Mouse (Mus musculus) E14TG2a.4 (cell line): ENCODE results near the gene Ivns1abp.
A peak's percentile ranks its signal among the peaks of the same experiment; 100 is the strongest.

Source experiments
- H3K27me3 ChIP-seq: 2 replicates; pipeline ENCODE4 v1.6.1; 2014; ENCODE audit warnings: low read length, control low read depth; ENCODE audit not compliant: insufficient read depth
- H3K36me3 ChIP-seq: 2 replicates; pipeline ENCODE4 v1.6.1; 2014; ENCODE audit warnings: low read length, control low read depth; ENCODE audit not compliant: insufficient read depth
- H3K4me1 ChIP-seq: replicated peaks from 2 replicates; pipeline ENCODE4 v1.6.1; 2014; ENCODE audit warnings: low read depth, low read length, control low read depth
- H3K4me3 ChIP-seq: replicated peaks from 2 replicates; pipeline ENCODE4 v1.5.1; 2014; ENCODE audit warnings: mild to moderate bottlenecking, low read length
- H3K9me3 ChIP-seq: 2 replicates; pipeline ENCODE4 v1.6.1; 2014; ENCODE audit warnings: low read length, control low read depth
- CTCF ChIP-seq: conservative IDR thresholded peaks from 2 replicates; pipeline ENCODE4 v1.5.1; 2014; ENCODE audit warnings: low read length
- NANOG ChIP-seq: IDR thresholded peaks from 2 replicates; pipeline ENCODE4 v1.6.1; 2014; ENCODE audit warnings: borderline replicate concordance, low read length, mixed read lengths
- POU5F1 ChIP-seq: IDR thresholded peaks from 2 replicates; pipeline ENCODE4 v1.6.1; 2014; ENCODE audit warnings: low read length, borderline replicate concordance

Ivns1abp gene

DNA sequence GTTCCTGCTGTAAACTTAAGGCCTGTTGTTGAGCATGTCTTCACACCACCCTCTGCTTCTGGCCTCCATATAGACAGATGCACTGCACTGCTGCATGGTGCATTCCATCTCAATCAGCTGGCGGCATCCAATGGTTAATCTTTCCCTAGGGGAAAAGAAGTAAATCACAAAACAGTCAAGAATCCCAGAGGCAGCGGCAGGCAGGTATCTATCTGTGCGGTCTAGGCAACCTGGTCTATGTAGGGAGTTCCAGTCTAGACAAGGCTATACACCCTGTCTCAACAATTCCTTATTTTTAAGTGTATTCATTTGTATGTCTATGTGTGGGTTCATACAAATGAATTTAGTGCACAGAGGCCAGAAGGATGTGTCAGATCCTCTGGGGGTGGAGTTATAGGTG lies 24.2 kb downstream of the Ivns1abp start:
- no peaks in the 10 kb centered on the region for H3K9me3 ChIP-seq
- H3K4me3 ChIP-seq, result no peak overlapping the region
- 0 out of 2 replicates have a peak, but pooled peaks cover 3% of the 10 kb centered on the region for H3K4me1 ChIP-seq
- no peaks in the 10 kb centered on the region for H3K27me3 ChIP-seq
- TF ChIP-seq NANOG, result no peak
- TF ChIP-seq POU5F1, result no peak
- no peak for TF ChIP-seq CTCF
- peaks cover 74% of the 10 kb centered on the region for H3K36me3 ChIP-seq

DNA sequence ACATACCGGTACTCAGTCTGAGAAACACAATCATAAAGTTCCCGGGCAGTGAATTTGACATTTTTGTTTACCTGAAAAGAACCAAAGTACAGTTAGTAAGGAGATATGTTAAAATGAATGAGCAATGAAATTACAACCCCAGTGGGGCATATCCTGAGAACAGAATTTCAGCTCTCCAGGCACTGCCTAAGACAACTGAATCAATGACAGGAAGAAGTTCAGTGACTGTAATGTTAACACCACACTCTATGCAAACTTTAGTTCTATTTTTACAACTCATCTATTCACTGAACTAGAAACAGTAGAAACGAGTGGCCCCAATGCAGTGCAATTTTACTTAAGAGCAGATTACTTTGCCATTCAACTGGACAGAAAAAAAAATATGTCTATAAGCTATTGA lies 26.3 kb downstream of the Ivns1abp start:
- TF ChIP-seq CTCF (no peak), POU5F1 (no peak), NANOG (no peak)
- no peak overlapping the region for H3K4me3 ChIP-seq
- H3K36me3 ChIP-seq, result peaks cover 55% of the 10 kb centered on the region
- no peaks in the 10 kb centered on the region for H3K27me3 ChIP-seq
- no peaks in the 10 kb centered on the region for H3K9me3 ChIP-seq
- H3K4me1 ChIP-seq, result 0 out of 2 replicates have a peak, but pooled peaks cover 3% of the 10 kb centered on the region

- Histone ChIP-seq H3K9me3 (no peaks in the 10 kb centered on the region), H3K27me3 (no peaks in the 10 kb centered on the region), H3K4me1 (0 out of 2 replicates have a peak, but pooled peaks cover 3% of the 10 kb centered on the region), H3K4me3 (no peak overlapping the region), H3K36me3 (peaks cover 47% of the 10 kb centered on the region)
- no peak for TF ChIP-seq NANOG
- no peak for TF ChIP-seq CTCF
- no peak for TF ChIP-seq POU5F1
These were observed 27.3 kb downstream of the Ivns1abp start for GRCm38 (mm10) chr1:151371543-151371942.

GRCm38 (mm10) chr1:151372823-151373222 lies 28.5 kb downstream of the Ivns1abp start:
- no peaks in the 10 kb centered on the region for H3K27me3 ChIP-seq
- TF ChIP-seq NANOG (no peak), POU5F1 (no peak), CTCF (no peak)
- no peaks in the 10 kb centered on the region for H3K9me3 ChIP-seq
- no peaks in the 10 kb centered on the region for H3K4me1 ChIP-seq
- no peak overlapping the region for H3K4me3 ChIP-seq
- peaks cover 37% of the 10 kb centered on the region for H3K36me3 ChIP-seq

DNA sequence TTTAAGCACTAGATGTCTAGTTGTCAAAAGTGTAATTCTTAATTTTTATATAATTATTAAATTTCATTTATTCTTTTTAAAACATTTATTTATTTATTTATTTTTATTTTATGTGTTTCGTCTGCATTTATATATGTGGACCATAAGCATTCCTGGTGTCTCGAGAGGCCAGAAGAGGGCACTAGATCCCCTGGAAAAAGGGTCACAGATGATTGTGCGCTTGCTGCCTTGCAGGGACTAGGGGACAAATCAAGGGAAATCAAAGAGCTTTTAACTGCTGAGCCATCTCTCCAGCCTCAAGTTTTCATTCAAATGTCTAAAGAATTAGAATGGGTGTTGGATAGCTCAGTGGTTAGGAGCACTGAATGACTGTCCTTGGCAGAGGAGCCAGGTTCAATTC lies 33.1 kb downstream of the Ivns1abp start:
- Histone ChIP-seq H3K4me3 (no peak overlapping the region), H3K36me3 (peaks cover 21% of the 10 kb centered on the region), H3K9me3 (no peaks in the 10 kb centered on the region), H3K4me1 (no peaks in the 10 kb centered on the region), H3K27me3 (no peaks in the 10 kb centered on the region)
- TF ChIP-seq CTCF, result peak; percentile 22
- no peak for TF ChIP-seq POU5F1

- no peak overlapping the region for H3K4me3 ChIP-seq
- no peaks in the 10 kb centered on the region for H3K4me1 ChIP-seq
- no peaks in the 10 kb centered on the region for H3K27me3 ChIP-seq
- peaks cover 20% of the 10 kb centered on the region; the same call in 1 of the 2 replicates for H3K36me3 ChIP-seq
- no peaks in the 10 kb centered on the region for H3K9me3 ChIP-seq
- no peak for TF ChIP-seq NANOG
- no peak for TF ChIP-seq POU5F1
- TF ChIP-seq CTCF, result peak; percentile 48
These were observed 45.8 kb downstream of the Ivns1abp start for GRCm38 (mm10) chr1:151390029-151390428.

GRCm38 (mm10) chr1:151409827-151410226 lies 65.5 kb downstream of the Ivns1abp start:
- Histone ChIP-seq H3K4me3 (no peak overlapping the region), H3K9me3 (no peaks in the 10 kb centered on the region)

More at GRCm38 (mm10) chr1:151409827-151410226, 65.5 kb downstream of the Ivns1abp start:
- peaks cover 7% of the 10 kb centered on the region; the same call in 1 of the 2 replicates for H3K4me1 ChIP-seq
- TF ChIP-seq CTCF, result no peak
- TF ChIP-seq NANOG, result no peak
- no peak for TF ChIP-seq POU5F1
- no peaks in the 10 kb centered on the region for H3K27me3 ChIP-seq
- H3K36me3 ChIP-seq, result peaks cover 51% of the 10 kb centered on the region
